Mouse (Mus musculus) thymus, adult 2 months (tissue): ENCODE results near the gene Sema4d.

Experiments used
- CTCF ChIP-seq: fragments of 200-500 bp; IDR thresholded peaks from 2 replicates; pipeline ENCODE4 v1.5.1; 2012; ENCODE audit warnings: mild to moderate bottlenecking, control low read depth, low read length, moderate library complexity, borderline replicate concordance; ENCODE audit not compliant: control insufficient read depth, poor library complexity, insufficient read depth; ENCODE audit errors: extremely low read depth
- POLR2A ChIP-seq: fragments of 200-500 bp; IDR thresholded peaks from 2 replicates; pipeline ENCODE4 v1.6.1; 2012; ENCODE audit warnings: mild to moderate bottlenecking, low read length, control low read depth, moderate library complexity; ENCODE audit not compliant: control insufficient read depth, poor library complexity, insufficient read depth; ENCODE audit errors: extremely low read depth

DNA sequence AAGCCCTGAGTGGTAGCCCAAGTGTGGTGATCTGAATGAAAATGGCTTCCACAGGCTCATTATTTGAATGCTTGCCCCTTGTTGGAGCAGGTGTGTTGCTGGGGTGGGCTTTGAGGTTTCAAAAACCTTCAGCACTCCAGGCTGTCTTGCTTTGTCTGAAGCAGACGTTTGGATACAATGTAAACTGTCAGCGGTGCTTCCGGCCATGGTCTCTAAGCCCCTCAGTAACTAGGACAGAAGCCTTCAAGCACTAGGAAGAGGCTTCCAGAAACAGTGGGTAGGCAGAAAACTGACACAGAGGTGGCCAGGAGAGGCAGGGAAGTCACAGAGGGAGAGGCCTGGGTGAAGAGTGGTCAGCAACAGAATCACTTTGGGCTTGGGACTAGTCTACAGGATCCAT, 49.7 kb downstream of the Sema4d start:
- TF ChIP-seq CTCF (no peak), POLR2A (no peak)
